Mouse (Mus musculus): Measurements from ENCODE around the gene Zfp296. TPM values are rescaled to one million over a fixed set of nuclear protein-coding genes. Genes with fewer than 3 reads are reported as not detected.

Zfp296 gene
- polyA plus RNA-seq, 1 experiment from 2014 or later = 0.10 TPM

GRCm38 (mm10) chr7:19565803-19566202, 11.3 kb upstream of the Zfp296 start:
- no peak for DNase-seq (ENCODE audit: low spot score)
- 93% methylated on average over 2 of the region's 2 CpGs for WGBS
- no peak overlapping the region for H3K4me3 ChIP-seq
- H3K4me1 ChIP-seq = peaks cover 20% of the 10 kb centered on the region
- H3K27ac ChIP-seq (replicated peaks) = no peak overlapping the region
- H3K36me3 ChIP-seq = peaks cover 64% of the 10 kb centered on the region
- H3K27me3 ChIP-seq (ENCODE audit: low read depth, poor library complexity, severe bottlenecking) = no peaks in the 10 kb centered on the region
- H3K9me3 ChIP-seq (replicated peaks) = peaks cover 7% of the 10 kb centered on the region

- H3K4me3 ChIP-seq = no peak overlapping the region
- peaks cover 7% of the 10 kb centered on the region for H3K9me3 ChIP-seq (replicated peaks)
- 91% methylated on average over 8 of the region's 8 CpGs for WGBS
- peaks cover 69% of the 10 kb centered on the region for H3K36me3 ChIP-seq
- no peak overlapping the region for H3K27ac ChIP-seq (replicated peaks)
- H3K27me3 ChIP-seq (ENCODE audit: low read depth, poor library complexity, severe bottlenecking) = no peaks in the 10 kb centered on the region
- DNase-seq (ENCODE audit: low spot score) = no peak
- peaks cover 25% of the 10 kb centered on the region for H3K4me1 ChIP-seq
Observed at GRCm38 (mm10) chr7:19567426-19567825, 9.7 kb upstream of the Zfp296 start.

GRCm38 (mm10) chr7:19569647-19570046, 7.4 kb upstream of the Zfp296 start:
- peaks cover 57% of the 10 kb centered on the region for H3K36me3 ChIP-seq
- no peak for DNase-seq (ENCODE audit: low spot score)
- H3K4me1 ChIP-seq = peaks cover 23% of the 10 kb centered on the region
- H3K4me3 ChIP-seq = no peak overlapping the region
- no peak overlapping the region for H3K27ac ChIP-seq (replicated peaks)
- H3K9me3 ChIP-seq (replicated peaks) = peaks cover 3% of the 10 kb centered on the region
- peaks cover 7% of the 10 kb centered on the region for H3K27me3 ChIP-seq (ENCODE audit: low read depth, poor library complexity, severe bottlenecking)
- 86% methylated on average over 3 of the region's 3 CpGs for WGBS

- peak; percentile 89 for DNase-seq (ENCODE audit: low spot score)
- Histone ChIP-seq H3K4me3 (peak overlapping the region; percentile 82), H3K4me1 (peaks cover 37% of the 10 kb centered on the region), H3K27ac (replicated peaks) (peak overlapping the region; percentile 87), H3K9me3 (replicated peaks) (no peaks in the 10 kb centered on the region), H3K36me3 (peaks cover 32% of the 10 kb centered on the region), H3K27me3 (ENCODE audit: low read depth, poor library complexity, severe bottlenecking) (peaks cover 42% of the 10 kb centered on the region)
- under 1% methylated on average over 53 of the region's 53 CpGs for WGBS
Observed at GRCm38 (mm10) chr7:19572926-19573775, 3.9 kb upstream of the Zfp296 start.

- H3K4me1 ChIP-seq = peaks cover 37% of the 10 kb centered on the region
- H3K9me3 ChIP-seq (replicated peaks) = no peaks in the 10 kb centered on the region
- H3K27ac ChIP-seq (replicated peaks) = peak overlapping the region; percentile 87
- peak overlapping the region; percentile 82 for H3K4me3 ChIP-seq
- no peak for DNase-seq (ENCODE audit: low spot score)
- peaks cover 26% of the 10 kb centered on the region for H3K36me3 ChIP-seq
- peaks cover 48% of the 10 kb centered on the region for H3K27me3 ChIP-seq (ENCODE audit: low read depth, poor library complexity, severe bottlenecking)
- WGBS = 29% methylated on average over 16 of the region's 16 CpGs
Observed at GRCm38 (mm10) chr7:19573776-19574140, 3.3 kb upstream of the Zfp296 start.

- H3K4me3 ChIP-seq = no peak overlapping the region
- peaks cover 66% of the 10 kb centered on the region for H3K27me3 ChIP-seq (ENCODE audit: low read depth, poor library complexity, severe bottlenecking)
- H3K36me3 ChIP-seq = peaks cover 20% of the 10 kb centered on the region
- peaks cover 37% of the 10 kb centered on the region for H3K4me1 ChIP-seq
- no peak for DNase-seq (ENCODE audit: low spot score)
- WGBS = 71% methylated on average over 3 of the region's 3 CpGs
- no peaks in the 10 kb centered on the region for H3K9me3 ChIP-seq (replicated peaks)
- no peak overlapping the region for H3K27ac ChIP-seq (replicated peaks)
Observed at GRCm38 (mm10) chr7:19575559-19575958, 1.5 kb upstream of the Zfp296 start.

- WGBS = 25% methylated on average over 10 of the region's 10 CpGs
- H3K36me3 ChIP-seq = peaks cover 35% of the 10 kb centered on the region
- H3K27ac ChIP-seq (replicated peaks) = no peak overlapping the region
- no peak for DNase-seq (ENCODE audit: low spot score)
- peaks cover 69% of the 10 kb centered on the region for H3K27me3 ChIP-seq (ENCODE audit: low read depth, poor library complexity, severe bottlenecking)
- H3K4me1 ChIP-seq = peaks cover 22% of the 10 kb centered on the region
- H3K9me3 ChIP-seq (replicated peaks) = no peaks in the 10 kb centered on the region
- H3K4me3 ChIP-seq = peak overlapping the region; percentile 50
Observed at GRCm38 (mm10) chr7:19577877-19578414, 859 bp downstream of the Zfp296 start.

- no peak overlapping the region for H3K27ac ChIP-seq (replicated peaks)
- H3K36me3 ChIP-seq = peaks cover 40% of the 10 kb centered on the region
- H3K9me3 ChIP-seq (replicated peaks) = no peaks in the 10 kb centered on the region
- H3K27me3 ChIP-seq (ENCODE audit: low read depth, poor library complexity, severe bottlenecking) = peaks cover 69% of the 10 kb centered on the region
- H3K4me3 ChIP-seq = no peak overlapping the region
- 66% methylated on average over 4 of the region's 4 CpGs for WGBS
- no peak for DNase-seq (ENCODE audit: low spot score)
- peaks cover 20% of the 10 kb centered on the region for H3K4me1 ChIP-seq
Observed at GRCm38 (mm10) chr7:19578436-19578835, 1.3 kb downstream of the Zfp296 start.

GRCm38 (mm10) chr7:19579751-19580150, 2.7 kb downstream of the Zfp296 start:
- Histone ChIP-seq H3K4me1 (peaks cover 15% of the 10 kb centered on the region), H3K36me3 (peaks cover 53% of the 10 kb centered on the region), H3K27me3 (ENCODE audit: low read depth, poor library complexity, severe bottlenecking) (peaks cover 61% of the 10 kb centered on the region), H3K9me3 (replicated peaks) (no peaks in the 10 kb centered on the region), H3K27ac (replicated peaks) (no peak overlapping the region), H3K4me3 (no peak overlapping the region)
- no peak for DNase-seq (ENCODE audit: low spot score)
- WGBS = 82% methylated on average over 10 of the region's 10 CpGs

GRCm38 (mm10) chr7:19580634-19581033, 3.5 kb downstream of the Zfp296 start:
- H3K9me3 ChIP-seq (replicated peaks) = no peaks in the 10 kb centered on the region
- peaks cover 62% of the 10 kb centered on the region for H3K36me3 ChIP-seq
- WGBS = 86% methylated on average over 8 of the region's 8 CpGs
- H3K27ac ChIP-seq (replicated peaks) = no peak overlapping the region
- H3K4me3 ChIP-seq = no peak overlapping the region
- no peak for DNase-seq (ENCODE audit: low spot score)
- peaks cover 15% of the 10 kb centered on the region for H3K4me1 ChIP-seq
- H3K27me3 ChIP-seq (ENCODE audit: low read depth, poor library complexity, severe bottlenecking) = peaks cover 52% of the 10 kb centered on the region

GRCm38 (mm10) chr7:19586269-19586668, 9.2 kb downstream of the Zfp296 start:
- Histone ChIP-seq H3K9me3 (replicated peaks) (no peaks in the 10 kb centered on the region), H3K4me3 (no peak overlapping the region), H3K36me3 (peaks cover 100% of the 10 kb centered on the region), H3K27ac (replicated peaks) (no peak overlapping the region), H3K27me3 (ENCODE audit: low read depth, poor library complexity, severe bottlenecking) (no peaks in the 10 kb centered on the region), H3K4me1 (no peaks in the 10 kb centered on the region)
- WGBS = 79% methylated on average over 46 of the region's 46 CpGs
- no peak for DNase-seq (ENCODE audit: low spot score)

- no peak overlapping the region for H3K4me3 ChIP-seq
- H3K27ac ChIP-seq (replicated peaks) = no peak overlapping the region
- peaks cover 100% of the 10 kb centered on the region for H3K36me3 ChIP-seq
- H3K4me1 ChIP-seq = no peaks in the 10 kb centered on the region
- WGBS = 53% methylated on average over 3 of the region's 3 CpGs
- no peaks in the 10 kb centered on the region for H3K9me3 ChIP-seq (replicated peaks)
- peak; percentile 52 for DNase-seq (ENCODE audit: low spot score)
- no peaks in the 10 kb centered on the region for H3K27me3 ChIP-seq (ENCODE audit: low read depth, poor library complexity, severe bottlenecking)
Observed at GRCm38 (mm10) chr7:19589207-19589606, 12.1 kb downstream of the Zfp296 start.

GRCm38 (mm10) chr7:19589917-19590316, 12.8 kb downstream of the Zfp296 start:
- peak; percentile 59 for DNase-seq (ENCODE audit: low spot score)
- Histone ChIP-seq H3K27ac (replicated peaks) (no peak overlapping the region), H3K4me1 (no peaks in the 10 kb centered on the region), H3K27me3 (ENCODE audit: low read depth, poor library complexity, severe bottlenecking) (no peaks in the 10 kb centered on the region), H3K4me3 (no peak overlapping the region), H3K36me3 (peaks cover 100% of the 10 kb centered on the region), H3K9me3 (replicated peaks) (no peaks in the 10 kb centered on the region)
- WGBS = 68% methylated on average over 3 of the region's 3 CpGs
